Mouse (Mus musculus) intestine, postnatal 0 days (tissue): ENCODE data around the gene Brix1. TPM values are rescaled to one million over a fixed set of nuclear protein-coding genes. Genes with fewer than 3 reads are reported as not detected.

Experiments
- ATAC-seq: fragments of 200-750 bp; cut with Nextera tagmentation; 2 replicates; pipeline ENCODE4 v1.8.0; 2017; ENCODE audit warnings: mild to moderate bottlenecking, moderate TSS enrichment, moderate library complexity
- H3K27ac ChIP-seq: fragments of 300-500 bp; sonication (generic); 2 replicates; pipeline ENCODE4 v1.5.1; 2014; ENCODE audit warnings: mild to moderate bottlenecking, low read depth, low read length, moderate library complexity
- H3K27me3 ChIP-seq: fragments of 300-500 bp; sonication (generic); replicated peaks from 2 replicates; pipeline ENCODE4 v1.6.1; 2014; ENCODE audit warnings: low read length, mixed read lengths; ENCODE audit not compliant: control insufficient read depth, insufficient read depth
- H3K36me3 ChIP-seq: fragments of 300-500 bp; sonication (generic); 2 replicates; pipeline ENCODE4 v1.6.1; 2014; ENCODE audit warnings: mild to moderate bottlenecking, moderate library complexity; ENCODE audit not compliant: control insufficient read depth, insufficient read depth
- H3K4me1 ChIP-seq: fragments of 300-500 bp; sonication (generic); replicated peaks from 2 replicates; pipeline ENCODE4 v1.6.1; 2014; ENCODE audit warnings: antibody characterized with exemption, low read length, mixed read lengths; ENCODE audit not compliant: control insufficient read depth, insufficient read depth
- H3K4me2 ChIP-seq: fragments of 300-500 bp; sonication (generic); replicated peaks from 2 replicates; pipeline ENCODE4 v1.6.1; 2014; ENCODE audit warnings: low read depth, mild to moderate bottlenecking, moderate library complexity
- H3K4me3 ChIP-seq: fragments of 300-500 bp; sonication (generic); 2 replicates; pipeline ENCODE4 v1.5.1; 2014; ENCODE audit warnings: low read depth, low read length
- H3K9ac ChIP-seq: fragments of 300-500 bp; sonication (generic); 2 replicates; pipeline ENCODE4 v1.6.1; 2014; ENCODE audit warnings: mild to moderate bottlenecking, low read depth, low read length
- H3K9me3 ChIP-seq: fragments of 300-500 bp; sonication (generic); 2 replicates; pipeline ENCODE4 v1.6.1; 2016; ENCODE audit warnings: mixed run types; ENCODE audit not compliant: control insufficient read depth
- CTCF ChIP-seq: sonication (generic); IDR thresholded peaks from 2 replicates; pipeline ENCODE4 v1.5.1; 2016; ENCODE audit warnings: low read depth, mild to moderate bottlenecking, control low read depth, antibody characterized with exemption, moderate library complexity
- WGBS: fragments of 180-500 bp; shearing (Covaris S2); extraction: QIAGEN DNeasy Blood & Tissue Kit; methylation state at CpG from one replicate; pipeline ENCODE4 v1.1.7; 2014; 5-methylcytosine and 5-hydroxymethylcytosine counted together
- polyA plus RNA-seq: library from polyadenylated mRNA; unstranded; fragments of >200 nt; fragmentation: Nextera tagmentation; extraction: Ambion mirVana; gene quantifications from 2 replicates; pipeline ENCODE4 v1.2.1, GENCODE M21; 2015

Brix1 gene
- polyA plus RNA-seq, 1 experiment from 2014 or later = 65.4 TPM

GRCm38 (mm10) chr15:10490101-10490500 is 4.4 kb upstream of the Brix1 start:
- no peaks in the 10 kb centered on the region for H3K27me3 ChIP-seq
- H3K36me3 ChIP-seq = peaks cover 18% of the 10 kb centered on the region
- no peak overlapping the region for H3K4me2 ChIP-seq
- no peak for TF ChIP-seq CTCF
- H3K4me1 ChIP-seq = no peaks in the 10 kb centered on the region
- H3K9ac ChIP-seq = no peak overlapping the region
- no peak for ATAC-seq
- H3K4me3 ChIP-seq = no peak overlapping the region
- 98% methylated on average over 5 of the region's 5 CpGs for WGBS
- no peaks in the 10 kb centered on the region for H3K9me3 ChIP-seq
- no peak overlapping the region for H3K27ac ChIP-seq

DNA sequence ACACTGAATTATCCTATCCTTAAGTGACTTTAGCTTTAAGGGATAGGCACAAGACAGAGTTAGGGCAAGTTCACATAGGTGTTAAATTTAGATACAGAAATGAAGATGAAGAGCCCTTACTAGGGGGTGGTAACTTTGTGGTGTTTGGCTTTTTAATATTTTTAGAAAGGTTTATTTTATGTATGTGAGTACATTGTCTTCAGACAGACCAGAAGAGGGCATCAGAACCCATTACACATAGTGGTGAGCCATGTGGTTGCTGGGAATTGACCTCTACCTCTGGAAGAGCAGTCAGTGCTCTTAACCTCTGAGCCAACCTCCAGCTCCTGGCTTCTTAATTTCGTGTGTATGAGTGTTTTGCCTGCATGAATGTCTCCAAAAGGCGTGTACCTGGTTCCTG is 1.5 kb upstream of the Brix1 start:
- H3K4me1 ChIP-seq = no peaks in the 10 kb centered on the region
- H3K9me3 ChIP-seq = no peaks in the 10 kb centered on the region
- no peak for ATAC-seq
- H3K4me3 ChIP-seq = peak overlapping the region; percentile 84; the same call in 1 of the 2 replicates
- no peak overlapping the region for H3K4me2 ChIP-seq
- no peak overlapping the region for H3K9ac ChIP-seq
- WGBS = 57% methylated on average over 2 of the region's 2 CpGs
- peaks cover 18% of the 10 kb centered on the region for H3K36me3 ChIP-seq
- H3K27ac ChIP-seq = 0 out of 2 replicates have a peak overlapping the region, but pooled peaks have one; percentile 6
- TF ChIP-seq CTCF = peak; percentile 57
- H3K27me3 ChIP-seq = no peaks in the 10 kb centered on the region

- Histone ChIP-seq H3K9ac (peak overlapping the region; percentile 82), H3K27me3 (no peaks in the 10 kb centered on the region), H3K9me3 (no peaks in the 10 kb centered on the region), H3K27ac (no peak overlapping the region), H3K4me2 (peak overlapping the region; percentile 75), H3K4me3 (peak overlapping the region; percentile 84), H3K4me1 (no peaks in the 10 kb centered on the region), H3K36me3 (peaks cover 17% of the 10 kb centered on the region)
- no peak for TF ChIP-seq CTCF
- 1% methylated on average over 18 of the region's 18 CpGs for WGBS
- peak; percentile 20 for ATAC-seq
Measured at GRCm38 (mm10) chr15:10486365-10486839, 655 bp upstream of the Brix1 start.

DNA sequence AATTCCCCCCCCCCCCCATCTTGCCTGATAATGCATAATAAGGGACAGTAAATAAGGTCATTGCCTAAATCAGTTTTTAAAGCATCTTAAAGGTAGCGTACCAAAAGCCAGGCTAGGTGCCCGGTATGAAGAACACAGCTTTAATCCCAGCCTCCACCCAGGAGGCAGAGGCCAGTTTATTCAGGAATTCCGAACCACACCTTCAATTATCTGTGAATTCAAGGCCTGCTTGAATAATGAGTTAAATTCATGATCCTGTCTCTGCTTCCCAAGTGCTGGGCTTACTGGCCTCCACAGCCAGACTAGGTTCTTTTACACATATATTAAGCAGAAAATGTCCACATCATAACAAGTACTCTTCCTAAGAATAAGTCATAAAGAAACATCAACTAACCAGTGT is 14.8 kb downstream of the Brix1 start:
- Histone ChIP-seq H3K27me3 (no peaks in the 10 kb centered on the region), H3K9me3 (no peaks in the 10 kb centered on the region), H3K36me3 (peaks cover 9% of the 10 kb centered on the region), H3K27ac (peak overlapping the region; percentile 87; the same call in 1 of the 2 replicates), H3K9ac (peak overlapping the region; percentile 82), H3K4me1 (0 out of 2 replicates have a peak, but pooled peaks cover 3% of the 10 kb centered on the region), H3K4me3 (peak overlapping the region; percentile 85), H3K4me2 (peak overlapping the region; percentile 93)
- WGBS = 11% methylated on average over 3 of the region's 3 CpGs
- no peak for ATAC-seq
- TF ChIP-seq CTCF = no peak

GRCm38 (mm10) chr15:10470151-10470831 is 15.5 kb downstream of the Brix1 start, which contains the start of gene Dnajc21:
TSS of gene Dnajc21 (minus strand) at chr15:10470516.
- no peak for TF ChIP-seq CTCF
- under 1% methylated on average over 66 of the region's 87 CpGs for WGBS
- Histone ChIP-seq H3K36me3 (peaks cover 3% of the 10 kb centered on the region; the same call in 1 of the 2 replicates), H3K4me2 (peak within 1 kb of the TSS; percentile 93), H3K9ac (peak within 1 kb of the TSS; percentile 82), H3K4me3 (peak within 1 kb of the TSS; percentile 85), H3K9me3 (no peaks in the 10 kb centered on the region), H3K4me1 (0 out of 2 replicates have a peak, but pooled peaks cover 3% of the 10 kb centered on the region), H3K27me3 (no peaks in the 10 kb centered on the region), H3K27ac (peak within 1 kb of the TSS; percentile 87)
- ATAC-seq = peak; percentile 95

DNA sequence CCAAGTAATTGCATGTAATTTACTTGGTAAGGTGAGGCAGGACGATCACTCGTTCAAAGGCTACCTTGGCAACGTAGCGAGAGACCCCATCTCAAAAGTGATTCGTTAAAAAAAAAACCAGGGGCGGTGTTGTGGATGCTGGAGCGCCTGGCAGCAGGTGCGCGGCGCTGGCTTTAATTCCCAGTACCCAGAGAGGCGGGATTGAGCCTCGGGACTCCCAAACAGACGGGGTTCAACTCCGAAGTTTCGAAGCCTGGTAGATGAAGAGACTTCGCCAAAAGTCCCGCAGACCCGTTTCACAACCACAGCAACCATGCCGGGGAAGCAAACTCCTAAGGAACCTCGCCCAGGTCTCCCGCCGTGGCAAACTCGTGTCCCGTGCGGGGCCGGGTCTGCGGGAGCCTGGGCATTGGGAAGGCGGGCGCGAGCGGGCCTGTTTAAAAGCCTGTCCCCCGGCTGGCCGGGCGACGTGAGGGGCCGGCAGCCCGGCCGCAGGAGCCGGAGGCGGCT is 16.1 kb downstream of the Brix1 start:
- under 1% methylated on average over 40 of the region's 40 CpGs for WGBS
- H3K9ac ChIP-seq = peak overlapping the region; percentile 82
- H3K4me3 ChIP-seq = peak overlapping the region; percentile 85
- H3K36me3 ChIP-seq = no peaks in the 10 kb centered on the region
- H3K9me3 ChIP-seq = no peaks in the 10 kb centered on the region
- no peaks in the 10 kb centered on the region for H3K27me3 ChIP-seq
- H3K27ac ChIP-seq = peak overlapping the region; percentile 87
- H3K4me1 ChIP-seq = 0 out of 2 replicates have a peak, but pooled peaks cover 3% of the 10 kb centered on the region
- ATAC-seq = peak; percentile 2; the same call in 1 of the 2 replicates
- no peak for TF ChIP-seq CTCF
- H3K4me2 ChIP-seq = peak overlapping the region; percentile 93
